Comparison of ENCODE assay signal across 8 mouse cellular contexts in genomic region chr15:98804054-98804453, GRCm38 (mm10). TPM values are rescaled to one million over a fixed set of nuclear protein-coding genes. Genes with fewer than 3 reads are reported as not detected.
DNase-seq lines count a peak whose midpoint lies in the region; ATAC-seq and TF ChIP-seq lines count a peak whose summit lies in the region.

No protein-coding gene starts in this region.

- no peaks in the 10 kb centered on the region for H3K36me3 ChIP-seq in midbrain, embryonic 11.5 days (ENCODE audit: control insufficient read depth, insufficient read depth, low read length)
- H3K36me3 ChIP-seq in small intestine, adult 2 months (ENCODE audit: control insufficient read depth, insufficient read depth, low read length), result no peaks in the 10 kb centered on the region

- peaks cover 99% of the 10 kb centered on the region for H3K27me3 ChIP-seq in midbrain, embryonic 11.5 days (ENCODE audit: control insufficient read depth, insufficient read depth, low read length)
- peaks cover 41% of the 10 kb centered on the region for H3K27me3 ChIP-seq in small intestine, adult 2 months (ENCODE audit: control insufficient read depth, insufficient read depth, low read length)

- H3K9me3 ChIP-seq in midbrain, embryonic 11.5 days (ENCODE audit: control insufficient read depth, low read length), result no peaks in the 10 kb centered on the region

- no peak overlapping the region for H3K4me2 ChIP-seq in midbrain, embryonic 11.5 days

- intact Hi-C loops in left cerebral cortex, postnatal 4 days (cut with DNase I), result no loop called here

- H3K4me1 ChIP-seq in midbrain, embryonic 11.5 days (ENCODE audit: control insufficient read depth, insufficient read depth, low read length), result peaks cover 22% of the 10 kb centered on the region
- peaks cover 31% of the 10 kb centered on the region for H3K4me1 ChIP-seq in small intestine, adult 2 months (ENCODE audit: control insufficient read depth, insufficient read depth, insufficient read length, low read length)

- H3K4me3 ChIP-seq in midbrain, embryonic 11.5 days (ENCODE audit: low read depth, low read length), result no peak overlapping the region
- peak overlapping the region; percentile 29 for H3K4me3 ChIP-seq in small intestine, adult 2 months (ENCODE audit: low read depth, low read length)

- H3K9ac ChIP-seq in midbrain, embryonic 11.5 days (ENCODE audit: low read length), result no peak overlapping the region

- ATAC-seq in frontal cortex, adult (ENCODE audit: low TSS enrichment), result no peak
- ATAC-seq in midbrain, embryonic 11.5 days (ENCODE audit: low FRiP score), result peak; percentile 23; the same call in 1 of the 2 replicates

- TF ChIP-seq CTCF in small intestine, adult 2 months (IDR thresholded peaks at IDR 0.05; ENCODE audit: extremely low read depth, insufficient read length, insufficient replicate concordance, low read depth, low read length), result peak; percentile 74

- no peak for TF ChIP-seq POLR2A in small intestine, adult 2 months (IDR thresholded peaks at IDR 0.05; ENCODE audit: low read depth, low read length)

- peak; percentile 79 to 97 for DNase-seq in frontal cortex, adult 2 months (ENCODE audit: extremely low spot score in 1 of 2, low spot score in 1 of 2)
- DNase-seq in embryo, embryonic 9.5 days (ENCODE audit: extremely low spot score), result peak; percentile 90
- DNase-seq in heart, adult 18-20 months, result peak; percentile 72 to 90
- peak; percentile 71 for DNase-seq in kidney, adult 11 months
- peak; percentile 85 for DNase-seq in left cerebral cortex, postnatal 4 days
- peak; percentile 100 for DNase-seq in midbrain, embryonic 11.5 days (ENCODE audit: low spot score, missing footprints)

- WGBS in midbrain, embryonic 11.5 days, result 1% methylated on average over 32 of the region's 32 CpGs
- WGBS in small intestine, adult 2 months, result 1% methylated on average over 32 of the region's 32 CpGs

- no peak overlapping the region for H3K27ac ChIP-seq in midbrain, embryonic 11.5 days (ENCODE audit: low read depth, low read length)
- no peak overlapping the region for H3K27ac ChIP-seq in small intestine, adult 2 months (ENCODE audit: insufficient read depth, low read depth, low read length)

RNA-seq across cellular contexts. Expression of gene Ddn, which starts 5.2 kb away (rescaled TPM):
- polyA plus RNA-seq in frontal cortex, adult 2 months (2012; rRNA removed), result 764 and 849 TPM in 2 replicates
- total RNA-seq in heart, adult 18-20 months (2021), result under 1 TPM; 0.64 to 0.79 TPM
- total RNA-seq in left cerebral cortex, postnatal 4 days (2021), result 100 to 1,000 TPM; 113 to 118 TPM
- 0.48 and 0.74 TPM in 2 replicates for polyA plus RNA-seq in midbrain, embryonic 11.5 days (2014; fragmentation: Nextera tagmentation; extraction: Ambion mirVana)
- polyA plus RNA-seq in small intestine, adult 2 months (2012; rRNA removed), result not detected in 2 replicates

RNA-seq across cellular contexts. Expression of gene Wnt1, which starts 14.4 kb away (rescaled TPM):
- polyA plus RNA-seq in frontal cortex, adult 2 months (2012; rRNA removed), result 0.10 and 0.25 TPM in 2 replicates
- not detected for total RNA-seq in heart, adult 18-20 months (2021)
- total RNA-seq in left cerebral cortex, postnatal 4 days (2021), result not detected
- polyA plus RNA-seq in midbrain, embryonic 11.5 days (2014; fragmentation: Nextera tagmentation; extraction: Ambion mirVana), result 11.6 and 14.0 TPM in 2 replicates
- 0.06 TPM in 1 of 2 replicates, not detected in the other for polyA plus RNA-seq in small intestine, adult 2 months (2012; rRNA removed)

RNA-seq across cellular contexts. Expression of gene Wnt10b, which starts 26.1 kb away (rescaled TPM):
- 6.3 and 6.8 TPM in 2 replicates for polyA plus RNA-seq in frontal cortex, adult 2 months (2012; rRNA removed)
- total RNA-seq in heart, adult 18-20 months (2021), result under 1 TPM; 0.10 to 0.20 TPM
- total RNA-seq in left cerebral cortex, postnatal 4 days (2021), result under 1 TPM; 0.36 to 0.40 TPM
- 0.30 and 0.40 TPM in 2 replicates for polyA plus RNA-seq in midbrain, embryonic 11.5 days (2014; fragmentation: Nextera tagmentation; extraction: Ambion mirVana)
- 0.17 and 0.18 TPM in 2 replicates for polyA plus RNA-seq in small intestine, adult 2 months (2012; rRNA removed)

RNA-seq across cellular contexts. Expression of gene Prkag1, which starts 27.3 kb away (rescaled TPM):
- 67.8 and 74.0 TPM in 2 replicates for polyA plus RNA-seq in frontal cortex, adult 2 months (2012; rRNA removed)
- 100 to 1,000 TPM; 107 to 125 TPM for total RNA-seq in heart, adult 18-20 months (2021)
- 10 to 100 TPM; 35.0 to 38.1 TPM for total RNA-seq in left cerebral cortex, postnatal 4 days (2021)
- 69.7 and 81.4 TPM in 2 replicates for polyA plus RNA-seq in midbrain, embryonic 11.5 days (2014; fragmentation: Nextera tagmentation; extraction: Ambion mirVana)
- polyA plus RNA-seq in small intestine, adult 2 months (2012; rRNA removed), result 34.0 and 65.7 TPM in 2 replicates

RNA-seq across cellular contexts. Expression of gene Arf3, which starts 41.0 kb away (rescaled TPM):
- polyA plus RNA-seq in frontal cortex, adult 2 months (2012; rRNA removed), result 678 and 795 TPM in 2 replicates
- 10 to 100 TPM; 17.8 to 21.5 TPM for total RNA-seq in heart, adult 18-20 months (2021)
- total RNA-seq in left cerebral cortex, postnatal 4 days (2021), result 100 to 1,000 TPM; 318 to 348 TPM
- 28.1 and 33.4 TPM in 2 replicates for polyA plus RNA-seq in midbrain, embryonic 11.5 days (2014; fragmentation: Nextera tagmentation; extraction: Ambion mirVana)
- 43.3 and 104 TPM in 2 replicates for polyA plus RNA-seq in small intestine, adult 2 months (2012; rRNA removed)

Comparison
In these comparisons a context has a peak if more than half of its experiments do, and no peak if none do; other contexts are left out.
1. RNA of gene Ddn, which starts 5.2 kb away (polyA plus RNA-seq): 764 to 849 TPM in frontal cortex, adult 2 months; 0.48 to 0.74 TPM in midbrain, embryonic 11.5 days and not detected in small intestine, adult 2 months; every median in the first group is over 100 times any median in the second.
2. RNA of gene Wnt1, which starts 14.4 kb away (polyA plus RNA-seq): 11.6 to 14.0 TPM in midbrain, embryonic 11.5 days; 0.10 to 0.25 TPM in frontal cortex, adult 2 months and 0.06 TPM in small intestine, adult 2 months; every median in the first group is over 10 times any median in the second.
3. Peak in every context shown above with its lines, with median percentiles within 50 percentile points of each other: DNase-seq.